Mouse (Mus musculus) lung, postnatal 4 days (tissue): ENCODE measurements around the gene Fat1.

Experiments used
- DNase-seq, 2 experiments: peaks; one replicate each; pipeline ENCODE4 v3.0.0; 2021

The Fat1 gene

DNA sequence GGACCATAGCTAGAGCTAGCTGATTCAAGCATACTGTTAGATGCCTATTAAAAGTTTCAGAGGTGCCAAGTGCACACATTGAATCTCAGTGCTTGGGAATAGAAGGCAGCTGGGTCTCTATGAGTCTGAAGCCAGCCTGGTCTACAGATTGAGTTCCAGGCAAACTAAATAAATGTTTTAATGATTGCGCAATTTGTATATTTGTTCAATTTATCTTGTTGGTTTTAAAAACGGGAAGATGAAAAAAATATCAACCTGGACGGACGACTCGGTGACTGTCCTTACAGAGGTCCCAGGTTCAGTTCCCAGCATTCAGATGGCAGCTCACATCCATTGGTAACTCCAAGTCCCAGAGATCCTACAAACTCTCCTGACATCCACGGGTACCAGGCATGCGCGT is 135.7 kb downstream of the Fat1 start:
- no peak for DNase-seq

DNA sequence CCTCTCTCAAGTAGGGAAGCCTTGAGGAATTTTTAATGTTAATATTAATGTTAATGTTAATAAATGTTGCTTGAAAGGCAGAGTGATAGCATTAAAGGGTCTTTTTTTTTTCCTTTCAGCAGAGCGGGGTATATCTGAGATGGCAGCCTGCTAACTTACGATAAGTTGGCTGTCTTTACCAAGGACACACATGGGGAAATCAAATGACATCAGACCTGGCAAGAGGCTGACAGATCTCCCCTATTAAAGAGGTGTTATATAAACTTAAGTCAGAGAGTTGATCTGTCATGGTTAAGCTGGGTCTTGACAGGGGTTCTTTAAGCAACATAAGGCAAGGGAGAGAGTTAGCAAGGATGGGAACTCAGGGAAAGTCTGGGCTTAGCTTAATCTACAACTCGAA is 145.6 kb downstream of the Fat1 start:
- DNase-seq = no peak

DNA sequence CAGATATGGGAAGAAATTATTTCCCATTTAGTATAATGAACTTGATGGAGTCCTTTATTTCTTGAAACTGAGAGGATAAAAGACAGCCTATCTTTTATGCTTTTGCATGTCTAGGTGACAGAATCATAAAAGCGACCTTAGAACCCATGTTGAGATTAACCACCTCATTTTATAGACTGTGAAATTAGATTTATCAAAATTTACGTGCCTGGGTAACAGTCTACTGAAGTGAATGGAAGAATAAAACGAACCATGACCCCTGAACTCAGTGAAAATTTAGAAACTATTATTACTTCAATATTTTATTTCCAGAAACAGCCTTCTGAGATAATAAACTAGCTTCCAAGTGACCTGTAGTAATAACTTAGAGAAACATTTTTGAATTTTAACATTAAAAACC is 158.4 kb downstream of the Fat1 start:
- no peak for DNase-seq
